Mouse (Mus musculus) adrenal gland, postnatal 4 days (tissue): Measurements from ENCODE around the gene Trmt2a. TPM values are rescaled to one million over a fixed set of nuclear protein-coding genes. Genes with fewer than 3 reads are reported as not detected.

Source experiments
- DNase-seq, 2 experiments: peaks; one replicate each; pipeline ENCODE4 v3.0.0; 2021 to 2022; ENCODE audit warnings: low spot score in 2 of 2, mixed read lengths in 2 of 2
- total RNA-seq, 2 experiments: library from RNA; stranded (reverse); gene quantifications; 2 replicates each; pipeline ENCODE4 v1.2.3; 2021

Trmt2a gene
- total RNA-seq, 2 experiments from 2014 or later, result 55.7 to 58.8 TPM

- DNase-seq, result no peak
These were observed 17.9 kb upstream of the Trmt2a start for GRCm38 (mm10) chr16:18230617-18231016.

- no peak for DNase-seq
These were observed 17.4 kb upstream of the Trmt2a start for GRCm38 (mm10) chr16:18231047-18231446.

DNA sequence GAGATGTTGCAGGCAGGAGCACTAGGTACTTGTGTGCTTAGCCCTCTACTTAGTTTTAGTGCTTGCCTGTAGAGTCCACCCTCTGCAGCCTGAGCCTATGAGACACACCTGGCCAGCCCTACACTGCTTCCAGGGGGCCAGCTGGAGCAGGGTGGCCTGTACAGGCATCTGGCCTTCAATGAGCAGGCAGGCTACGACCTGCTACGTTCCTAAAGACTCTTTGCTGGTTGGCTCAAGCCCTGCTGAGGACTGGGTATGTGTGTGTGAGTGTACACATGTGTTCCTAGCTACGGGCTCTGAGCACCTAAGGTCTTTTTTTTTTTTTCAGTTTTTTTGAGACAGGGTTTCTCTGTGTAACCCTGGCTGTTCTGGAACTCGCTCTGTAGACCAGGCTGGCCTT is 17.0 kb upstream of the Trmt2a start:
- DNase-seq, result no peak

DNA sequence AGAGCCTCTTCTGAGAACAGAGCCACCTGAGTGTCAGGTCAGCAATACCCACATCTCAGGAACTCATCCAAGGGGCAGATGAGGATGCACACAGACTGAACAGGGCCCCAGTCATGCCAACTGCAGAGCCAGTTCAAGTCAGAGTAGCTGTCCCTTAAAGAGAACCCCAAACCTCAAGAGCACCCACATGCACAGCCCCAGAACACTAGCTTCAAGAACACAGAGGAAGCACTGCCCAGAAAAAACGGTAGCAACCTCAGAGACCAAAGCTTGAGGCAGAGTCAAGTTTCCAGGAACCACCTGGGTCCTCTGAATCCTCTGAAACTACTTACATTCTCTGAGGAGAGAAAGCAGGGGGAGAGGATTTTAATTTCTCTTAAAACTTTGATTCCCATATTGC is 15.0 kb upstream of the Trmt2a start:
- no peak for DNase-seq

- no peak for DNase-seq
These were observed 14.4 kb upstream of the Trmt2a start for GRCm38 (mm10) chr16:18233919-18234670.

- peak in 1 of 2 experiments; percentile 59 for DNase-seq
These were observed 13.6 kb upstream of the Trmt2a start, which contains the start of gene Zdhhc8 for GRCm38 (mm10) chr16:18234671-18235388. Gene Zdhhc8 (minus strand): TSS chr16:18235136.

DNA sequence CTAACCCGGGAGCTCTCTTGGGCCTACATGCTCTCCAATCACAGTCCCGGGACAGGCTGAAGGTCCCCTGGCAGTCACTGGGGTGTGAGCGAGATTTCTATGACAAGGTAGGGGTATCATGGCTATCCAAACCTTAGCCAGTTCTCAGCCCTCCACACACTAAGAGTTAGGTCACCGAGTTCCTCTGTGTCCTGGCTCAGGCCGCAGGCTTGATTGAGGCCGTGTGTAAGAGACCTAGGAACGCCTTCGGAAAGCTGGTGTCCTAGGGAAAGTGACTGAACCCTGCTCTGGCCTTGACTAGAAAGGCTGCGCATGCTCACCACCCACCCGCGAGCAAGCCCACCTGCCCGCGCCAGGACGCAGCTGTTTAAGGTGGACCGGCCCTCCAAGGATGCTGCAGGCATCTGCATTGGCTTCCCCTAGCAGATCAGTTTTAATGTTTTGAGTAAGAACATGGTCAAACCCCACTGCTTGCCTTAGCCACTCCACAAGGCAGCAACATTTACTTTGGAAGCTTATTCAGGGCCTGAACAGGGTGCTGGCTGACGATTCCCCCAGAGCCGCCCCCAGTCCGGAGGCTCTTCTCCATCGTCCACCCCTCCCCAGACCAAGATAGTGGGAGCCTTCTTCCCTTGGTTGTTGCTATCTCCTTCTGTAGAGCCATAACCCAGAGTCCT is 13.0 kb upstream of the Trmt2a start:
- peak in 1 of 2 experiments; percentile 48 for DNase-seq

- no peak for DNase-seq
These were observed 11.6 kb upstream of the Trmt2a start for GRCm38 (mm10) chr16:18236676-18237501.

DNA sequence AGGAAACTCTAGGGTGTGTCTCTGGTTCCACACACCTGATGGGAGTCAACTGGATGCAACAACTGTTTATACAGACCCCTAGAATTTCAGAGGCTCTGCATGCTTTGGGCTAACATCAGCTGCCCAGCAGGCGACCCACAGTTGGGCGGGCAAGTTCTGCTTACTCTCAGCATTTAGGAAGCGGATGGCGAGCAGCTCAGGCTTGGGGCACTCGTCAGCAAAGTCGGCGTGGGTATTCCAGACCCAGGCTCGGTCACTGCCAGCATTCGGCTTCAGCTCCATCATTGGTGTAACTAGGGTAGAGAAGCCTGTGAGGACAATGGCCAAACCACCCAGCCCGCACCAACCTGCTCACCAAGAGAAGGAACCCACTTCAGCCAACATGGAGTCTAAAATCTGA is 6.9 kb upstream of the Trmt2a start:
- DNase-seq, result no peak

GRCm38 (mm10) chr16:18247521-18248399 is 719 bp upstream of the Trmt2a start:
- DNase-seq, result no peak

GRCm38 (mm10) chr16:18249364-18249967 is 987 bp downstream of the Trmt2a start:
- no peak for DNase-seq

DNA sequence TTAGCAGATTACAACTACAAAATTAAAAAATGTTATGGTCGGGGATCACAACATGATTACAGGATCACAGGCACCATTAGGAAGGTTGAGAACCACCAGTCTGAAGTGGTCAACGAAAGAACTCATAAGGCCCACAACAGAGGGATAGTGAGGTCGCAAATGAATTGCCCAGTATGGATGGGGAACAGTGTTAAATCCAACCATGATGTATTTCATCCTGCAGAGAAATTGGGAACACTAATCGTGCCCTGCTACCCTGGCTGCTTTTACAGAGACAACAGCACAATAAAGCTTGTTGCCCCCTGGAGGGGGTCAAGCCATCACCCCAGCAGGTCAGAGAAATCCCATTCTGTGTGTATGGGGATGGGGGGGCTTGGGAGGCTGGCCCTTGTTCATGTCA is 1.8 kb downstream of the Trmt2a start:
- DNase-seq, result no peak

DNA sequence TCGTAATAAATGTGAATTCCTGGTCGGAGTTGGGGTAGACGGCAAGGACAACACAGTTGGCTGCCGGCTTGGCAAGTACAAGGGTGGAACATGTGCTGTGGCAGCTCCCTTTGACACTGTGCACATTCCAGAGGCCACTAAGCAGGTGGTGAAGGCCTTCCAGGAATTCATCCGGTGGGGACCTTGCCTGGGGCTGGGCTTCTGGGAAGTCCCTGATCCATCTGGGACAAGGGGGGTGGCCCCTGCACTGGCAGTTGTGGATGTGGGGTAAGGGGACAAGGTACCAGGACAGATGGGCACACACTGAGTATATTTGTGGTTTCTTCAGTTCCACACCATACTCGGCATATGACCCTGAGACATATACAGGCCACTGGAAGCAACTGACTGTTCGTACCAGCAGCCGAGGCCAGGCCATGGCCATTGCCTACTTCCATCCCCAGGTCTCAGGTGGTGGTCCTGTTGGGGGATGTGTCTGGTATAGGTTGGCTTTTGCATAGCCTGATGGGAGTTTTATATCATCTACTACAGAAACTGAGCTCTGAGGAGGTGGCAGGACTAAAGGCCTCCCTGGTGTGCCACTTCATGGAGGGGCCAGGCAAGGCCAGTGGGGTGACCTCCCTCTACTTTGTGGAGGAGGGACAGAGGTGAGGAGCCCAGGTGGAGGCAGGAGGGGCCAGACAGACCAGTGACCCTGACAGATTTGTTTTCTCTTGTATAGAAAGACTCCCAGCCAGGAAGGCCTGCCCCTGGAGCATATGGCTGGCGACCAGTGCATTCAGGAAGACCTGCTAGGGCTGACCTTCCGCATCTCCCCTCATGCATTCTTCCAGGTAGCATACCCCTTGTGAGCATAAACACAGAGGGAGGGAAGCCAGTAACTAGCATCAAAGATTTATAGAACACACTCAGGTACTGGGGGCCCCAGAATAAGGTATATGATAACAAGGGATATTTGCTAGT is 2.6 kb downstream of the Trmt2a start:
- no peak for DNase-seq

- DNase-seq, result no peak
These were observed 4.3 kb downstream of the Trmt2a start for GRCm38 (mm10) chr16:18252736-18253135.

GRCm38 (mm10) chr16:18253866-18254265 is 5.4 kb downstream of the Trmt2a start:
- DNase-seq, result no peak

DNA sequence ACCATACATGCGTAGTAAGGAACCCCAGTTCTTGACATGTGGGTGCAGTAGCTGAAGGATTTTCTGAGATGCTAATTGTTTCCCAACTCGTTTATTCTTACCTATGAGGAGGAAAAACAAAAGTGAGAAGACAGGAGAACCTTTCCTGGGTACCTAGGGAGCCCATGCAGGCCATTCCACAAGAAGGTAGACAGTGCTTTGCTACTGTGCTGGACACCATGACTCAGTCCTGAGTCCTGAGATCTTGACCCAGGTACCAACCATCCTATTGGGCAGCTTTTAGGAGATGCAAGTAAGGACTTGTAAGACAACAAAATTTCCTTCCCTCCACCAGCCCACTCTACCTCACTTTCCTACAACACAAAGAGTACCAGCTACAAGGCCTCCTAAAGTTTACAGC is 9.7 kb downstream of the Trmt2a start, which contains the start of gene Gm49776:
Gm49776 (minus strand) TSS at position 101 of the 400 bp plus-strand sequence.
- no peak for DNase-seq

DNA sequence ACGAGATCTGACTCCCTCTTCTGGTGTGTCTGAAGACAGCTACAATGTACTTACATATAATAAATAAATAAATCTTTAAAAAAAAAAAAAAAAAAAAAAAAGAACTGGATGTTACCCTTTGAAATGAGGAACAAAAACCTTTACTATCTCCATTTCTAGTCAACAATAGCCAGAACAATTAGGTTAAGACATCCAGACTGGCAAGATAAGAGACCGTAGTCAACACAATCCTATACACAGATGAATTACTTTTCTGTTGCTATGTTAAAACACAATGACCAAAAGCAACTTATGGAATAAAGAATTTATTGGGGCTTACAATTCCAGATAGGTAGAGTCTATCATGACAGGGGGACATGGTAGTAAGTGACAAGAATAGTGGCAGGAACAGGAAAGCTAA is 16.5 kb downstream of the Trmt2a start:
- no peak for DNase-seq

DNA sequence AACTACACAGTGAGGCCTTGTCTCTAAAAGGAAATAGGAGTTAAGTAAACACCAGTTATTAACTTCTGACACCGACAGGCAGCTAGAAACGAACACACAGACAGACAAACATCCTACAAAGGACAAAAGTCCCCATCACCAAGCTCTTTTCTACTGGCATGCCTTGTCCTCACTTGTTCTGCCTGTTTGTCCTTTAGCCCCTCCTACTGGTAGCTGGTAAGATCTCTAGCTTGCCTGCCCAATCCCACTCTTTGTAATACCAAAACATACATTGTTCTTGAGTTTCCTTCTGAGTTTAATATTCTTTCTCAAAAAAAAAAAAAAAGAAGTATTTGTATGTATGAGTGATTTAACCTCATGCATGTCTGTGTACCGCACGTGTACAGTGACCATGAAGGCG is 19.7 kb downstream of the Trmt2a start:
- DNase-seq, result no peak
